Mouse (Mus musculus): ENCODE data around the gene Itgam.

Itgam gene

DNA sequence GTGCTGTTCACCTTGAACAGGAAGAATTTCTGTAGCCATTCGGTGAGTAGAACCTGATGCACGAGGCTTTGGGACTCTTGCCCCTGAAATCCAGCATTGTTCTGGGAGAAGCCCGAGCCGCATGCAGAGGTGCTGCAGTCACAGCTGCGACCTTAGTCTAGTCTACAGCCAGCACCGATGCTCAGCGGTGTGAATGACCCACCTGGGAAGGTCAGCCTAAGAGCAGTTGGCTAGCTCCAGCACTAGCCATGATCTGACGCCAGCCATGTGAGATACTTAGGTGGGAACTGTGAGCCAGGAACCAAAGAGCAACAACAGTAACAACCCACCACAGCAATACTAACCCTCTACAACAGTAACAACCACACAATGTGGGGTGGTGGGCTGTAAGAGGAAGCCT, 4.6 kb upstream of the Itgam start:
- no peak for DNase-seq

DNA sequence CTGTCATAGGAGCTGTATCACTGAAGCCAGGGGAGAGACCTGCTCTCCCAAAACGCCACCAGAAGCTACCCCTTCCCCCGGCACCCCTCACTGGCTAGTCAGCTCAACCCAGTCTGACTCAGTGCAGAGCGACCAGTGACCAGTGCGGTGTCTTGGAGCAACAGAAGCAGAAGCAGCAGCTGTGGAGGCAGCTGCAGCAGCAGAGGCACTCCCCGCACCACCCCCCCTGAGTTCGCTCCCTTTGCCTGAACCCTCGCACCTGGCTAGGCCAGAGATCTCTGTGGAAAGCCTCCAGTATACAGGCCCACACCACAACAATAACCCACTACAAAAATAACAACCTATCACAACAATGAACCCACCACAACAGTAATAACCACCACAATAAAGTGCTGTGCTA, 3.9 kb upstream of the Itgam start:
- no peak for DNase-seq

DNA sequence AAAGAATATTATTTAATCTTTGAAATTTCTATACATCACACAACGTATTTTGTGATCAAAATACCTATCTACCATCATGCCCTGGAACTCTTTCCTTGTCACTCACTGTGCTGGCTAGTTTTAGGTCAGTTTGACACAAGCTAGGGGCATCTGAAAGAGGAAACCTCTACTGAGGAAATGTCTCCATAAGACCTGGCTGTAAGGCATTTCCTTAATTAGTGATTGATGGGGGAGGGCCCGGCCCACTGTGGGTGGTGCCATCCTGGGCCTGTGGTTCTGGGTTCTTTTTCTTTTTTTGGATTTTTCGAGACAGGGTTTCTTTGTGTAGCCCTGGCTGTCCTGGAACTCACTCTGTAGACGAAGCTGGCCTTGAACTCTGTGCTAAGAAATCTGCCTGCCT, 3.3 kb upstream of the Itgam start:
- DNase-seq = no peak

DNA sequence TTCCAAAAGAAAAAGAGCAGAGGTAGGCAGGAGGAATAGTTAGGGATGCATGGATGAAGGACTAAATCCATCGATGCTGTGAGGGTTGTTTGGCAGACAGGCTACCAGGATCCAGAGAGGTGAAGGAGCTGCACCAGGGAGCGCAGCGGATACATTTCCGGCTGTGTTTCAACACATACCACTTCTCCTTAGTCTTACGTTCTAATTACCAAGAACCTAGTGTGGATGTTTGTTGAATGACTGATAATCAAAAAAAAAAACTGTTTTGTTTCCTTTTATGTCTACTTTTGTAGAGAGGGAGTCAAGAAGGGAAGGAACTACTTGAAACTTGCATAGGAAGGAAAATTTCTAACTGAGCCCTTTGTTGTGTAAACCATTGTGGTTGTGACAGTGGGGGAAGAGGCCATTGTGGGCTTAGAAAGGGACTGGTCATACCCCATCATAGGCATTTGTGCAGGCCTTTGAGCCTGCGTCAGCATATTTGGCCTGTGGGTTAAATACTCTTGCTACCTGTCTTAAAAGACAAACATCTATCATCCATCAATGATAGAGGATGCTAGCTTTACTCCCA, 856 bp downstream of the Itgam start:
- no peak for DNase-seq

DNA sequence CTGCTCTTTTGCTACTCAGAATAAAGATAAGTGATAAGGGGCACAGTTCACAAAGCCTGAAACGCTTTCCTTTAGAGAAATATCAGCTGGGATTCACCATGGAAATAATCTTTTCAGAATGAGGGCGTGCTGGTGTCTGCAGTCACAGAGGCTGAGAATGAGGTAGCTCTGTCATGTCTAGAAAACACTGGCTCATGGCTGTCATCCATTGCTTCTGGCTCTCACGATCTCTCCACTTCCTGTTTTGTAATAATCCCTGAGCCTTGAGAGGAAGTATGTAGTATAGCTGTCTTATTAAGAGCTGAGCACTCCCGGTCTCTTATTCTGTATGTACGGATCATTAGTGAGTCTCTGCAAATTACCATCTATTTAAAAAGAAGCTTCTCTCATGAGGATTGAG, 3.1 kb downstream of the Itgam start:
- DNase-seq = no peak

DNA sequence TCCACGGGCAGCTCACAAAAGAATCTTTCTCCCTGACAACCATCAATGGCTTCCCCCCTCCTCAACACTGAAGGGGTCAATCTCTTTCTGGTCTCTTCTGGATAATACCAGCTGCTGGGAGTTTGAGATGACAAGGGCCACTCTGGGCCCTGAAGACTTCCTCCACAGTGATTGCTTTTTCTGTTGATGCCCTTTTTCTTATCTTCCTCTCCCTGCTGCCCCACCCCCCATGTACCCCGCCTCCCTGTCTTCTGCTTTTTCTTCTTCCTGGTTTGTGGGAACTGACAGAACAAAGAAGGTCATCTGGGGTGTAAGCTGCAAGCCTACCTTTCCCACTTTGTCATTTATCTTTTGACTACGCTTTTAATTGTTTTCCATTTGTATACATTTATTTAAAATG, 5.4 kb downstream of the Itgam start:
- no peak for DNase-seq

DNA sequence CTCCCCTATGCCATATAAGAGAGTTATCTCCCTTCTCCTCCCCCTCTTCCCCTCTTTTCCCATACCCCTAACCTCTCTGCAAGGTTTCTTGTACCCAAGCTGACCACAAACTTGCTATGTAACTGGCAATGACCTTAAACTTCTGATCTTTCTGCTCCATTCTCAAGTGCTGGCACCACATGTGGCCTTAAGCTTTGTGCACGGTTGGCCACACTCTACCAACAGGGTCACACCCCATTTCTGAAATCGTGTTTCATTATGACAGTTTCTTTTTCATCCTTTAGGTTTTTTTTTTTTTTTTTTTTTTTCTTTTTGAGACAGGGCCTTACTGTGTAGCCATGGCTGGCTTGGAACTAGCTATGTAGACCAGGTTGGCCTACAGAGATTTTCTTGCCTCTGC, 7.4 kb downstream of the Itgam start:
- DNase-seq = no peak

DNA sequence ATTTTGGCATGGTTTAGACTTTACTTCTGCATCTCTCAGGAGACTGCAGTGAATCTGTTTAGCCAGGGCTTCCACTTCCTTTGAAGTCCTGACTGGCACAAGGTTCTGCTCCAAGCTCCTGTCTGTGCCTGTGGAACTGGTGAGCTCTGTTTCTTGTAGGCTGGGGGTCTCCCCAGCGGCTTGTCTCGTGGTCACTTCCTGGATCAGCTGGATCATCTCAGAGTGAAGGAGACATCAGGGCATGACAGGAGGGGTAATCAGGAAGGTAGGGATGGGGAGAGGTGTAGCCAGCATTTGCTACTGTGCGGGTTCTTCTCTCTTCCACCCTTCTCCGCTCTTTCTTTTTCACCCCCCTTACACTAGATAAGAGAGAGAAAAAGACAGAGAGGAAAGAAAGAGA, 9.4 kb downstream of the Itgam start:
- DNase-seq = no peak

DNA sequence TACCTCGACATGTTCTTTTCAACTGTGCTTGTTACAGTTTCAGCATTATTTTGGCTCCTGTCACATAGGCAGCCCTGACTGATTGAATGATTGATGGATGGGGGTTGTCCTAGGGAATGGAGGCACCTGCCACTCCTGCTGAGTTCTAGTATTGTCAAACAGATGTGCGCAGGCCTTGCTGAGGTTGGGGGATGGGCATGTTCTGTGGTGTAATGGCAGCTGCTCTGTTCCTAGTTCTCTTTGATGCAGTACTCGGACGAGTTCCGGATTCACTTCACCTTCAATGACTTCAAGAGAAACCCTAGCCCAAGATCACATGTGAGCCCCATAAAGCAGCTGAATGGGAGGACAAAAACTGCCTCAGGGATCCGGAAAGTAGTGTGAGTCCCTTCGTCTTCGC, 17.6 kb downstream of the Itgam start:
- no peak for DNase-seq

DNA sequence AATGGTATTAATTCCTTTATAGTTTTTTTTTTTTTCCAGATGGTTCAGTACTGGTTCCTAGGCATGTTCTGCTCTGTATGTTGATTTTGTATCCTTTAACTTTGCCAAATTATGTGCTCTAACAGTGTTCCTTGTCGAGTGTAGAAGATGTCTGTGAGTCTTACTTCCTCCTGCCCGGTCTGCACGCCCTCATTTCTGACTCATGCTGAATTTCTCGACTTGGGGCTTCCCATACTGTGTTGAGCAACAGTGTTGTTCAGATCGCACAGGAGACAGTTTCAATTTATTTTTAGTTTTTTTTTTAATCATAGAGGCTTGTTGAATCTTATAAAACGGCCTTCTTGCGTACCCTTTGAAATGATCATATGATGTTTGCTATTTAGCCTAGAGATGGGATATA, 26.7 kb downstream of the Itgam start:
- DNase-seq = no peak

DNA sequence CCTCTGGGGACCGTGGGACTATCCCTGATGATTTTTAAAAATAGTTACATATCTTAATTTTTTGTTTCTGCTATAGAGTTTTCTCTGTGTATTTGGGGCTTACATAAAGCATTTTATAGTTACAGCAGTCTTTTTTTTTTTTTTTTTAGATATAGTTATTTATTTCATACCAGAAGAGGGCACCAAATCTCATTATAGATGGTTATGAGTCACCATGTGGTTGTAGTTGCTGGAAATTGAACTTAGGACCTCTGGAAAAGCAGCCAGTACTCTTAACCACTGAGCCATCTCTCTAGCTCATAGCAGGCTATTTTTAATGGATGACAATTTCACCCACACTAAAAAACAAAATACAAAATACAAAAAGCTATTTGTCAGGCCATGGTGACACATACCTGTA, 35.7 kb downstream of the Itgam start:
- no peak for DNase-seq

DNA sequence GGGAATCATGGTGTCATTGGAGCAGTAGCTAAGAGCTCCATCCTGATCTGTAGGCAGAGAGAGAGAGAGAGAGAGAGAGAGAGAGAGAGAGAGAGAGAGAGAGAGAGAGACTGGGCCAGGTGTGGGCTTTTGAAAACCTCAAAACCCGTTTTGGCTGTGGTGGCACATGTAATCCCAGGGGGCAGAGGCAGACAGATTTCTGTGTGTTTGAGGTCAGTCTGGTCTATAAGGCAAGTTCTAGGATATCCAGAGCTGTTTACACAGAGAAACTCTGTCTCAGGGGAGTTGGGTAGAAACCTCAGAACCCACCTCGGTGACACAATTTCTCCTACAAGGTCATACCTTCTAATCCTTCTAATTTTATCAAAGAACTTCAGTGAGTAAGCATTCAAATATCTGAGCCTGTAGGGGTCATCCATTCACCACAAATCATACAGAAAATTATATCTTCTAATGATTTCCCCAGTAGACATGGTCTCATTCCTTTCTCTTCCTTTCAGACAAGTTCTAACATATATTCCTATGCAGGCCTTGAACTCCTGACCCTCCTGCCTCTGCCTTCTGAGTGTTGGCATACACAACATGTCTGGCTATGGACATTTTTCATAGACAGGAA, 38.4 kb downstream of the Itgam start:
- no peak for DNase-seq

DNA sequence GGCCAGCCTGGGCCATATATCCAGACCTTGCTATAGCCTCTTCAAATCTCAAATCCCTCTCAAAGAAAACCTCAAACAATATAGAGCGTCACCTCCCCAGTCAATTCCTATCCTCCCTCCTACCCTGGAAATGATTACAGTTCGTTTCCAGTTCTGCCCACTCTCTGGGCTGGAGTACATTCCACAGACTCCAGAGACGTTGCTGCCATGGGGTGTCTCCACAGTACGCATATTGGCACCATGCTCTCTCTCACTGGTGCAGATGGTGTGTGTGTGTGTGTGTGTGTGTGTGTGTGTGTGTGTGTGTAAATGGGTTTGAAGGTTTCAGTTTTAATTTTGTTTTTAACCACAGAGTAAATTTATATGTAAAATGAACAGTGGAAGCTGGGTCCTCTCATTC, 42.8 kb downstream of the Itgam start:
- no peak for DNase-seq

DNA sequence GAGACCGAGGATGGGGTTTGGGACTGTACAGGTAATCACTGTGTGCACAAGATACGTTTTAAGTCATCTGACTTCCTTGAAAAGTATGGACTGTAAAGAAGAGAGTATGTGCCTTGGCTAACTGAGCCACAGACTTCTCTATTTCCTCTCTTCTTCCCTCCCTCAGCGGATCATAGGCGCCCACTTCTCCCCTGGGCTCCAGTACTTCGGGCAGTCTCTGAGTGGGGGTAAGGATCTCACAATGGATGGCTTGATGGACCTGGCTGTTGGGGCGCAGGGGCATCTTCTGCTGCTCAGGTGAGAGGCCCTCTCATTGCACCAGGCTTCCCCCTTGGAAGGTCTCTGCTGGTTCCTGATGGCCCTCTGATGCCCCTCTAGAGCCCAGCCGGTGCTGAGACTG, 45.0 kb downstream of the Itgam start:
- no peak for DNase-seq

DNA sequence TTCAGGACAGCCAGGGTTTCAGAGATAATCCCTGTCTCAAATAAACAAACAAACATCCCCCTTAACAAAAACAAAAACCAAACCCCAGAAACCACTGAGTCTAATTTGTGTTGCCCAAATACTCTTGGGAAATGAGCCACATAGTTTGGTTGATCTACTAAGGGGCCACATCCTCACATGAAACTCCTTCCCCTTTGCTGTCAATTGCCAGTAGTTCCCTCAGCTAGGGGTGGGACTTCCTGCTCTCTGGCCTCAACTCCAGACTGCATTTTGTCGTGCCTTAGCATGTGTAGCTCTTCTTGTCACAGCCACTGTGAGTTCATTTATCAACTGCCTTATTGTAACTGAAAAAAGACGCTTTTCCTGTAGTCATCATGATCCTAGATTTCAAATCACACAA, 47.9 kb downstream of the Itgam start:
- DNase-seq = no peak

DNA sequence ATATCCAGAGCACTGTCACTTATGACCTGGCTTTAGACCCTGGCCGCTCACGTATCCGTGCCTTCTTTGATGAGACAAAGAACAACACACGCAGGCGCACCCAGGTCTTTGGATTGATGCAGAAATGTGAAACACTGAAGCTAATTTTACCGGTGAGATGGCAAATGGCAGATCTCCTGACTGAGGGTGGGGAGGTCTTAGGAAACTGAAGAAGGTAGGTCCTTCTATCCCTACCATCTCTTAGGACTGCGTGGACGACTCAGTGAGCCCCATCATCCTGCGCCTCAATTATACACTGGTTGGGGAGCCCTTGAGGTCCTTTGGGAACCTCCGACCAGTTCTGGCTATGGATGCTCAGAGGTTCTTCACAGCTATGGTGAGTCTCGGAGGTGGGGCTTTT, 49.7 kb downstream of the Itgam start:
- no peak for DNase-seq

DNA sequence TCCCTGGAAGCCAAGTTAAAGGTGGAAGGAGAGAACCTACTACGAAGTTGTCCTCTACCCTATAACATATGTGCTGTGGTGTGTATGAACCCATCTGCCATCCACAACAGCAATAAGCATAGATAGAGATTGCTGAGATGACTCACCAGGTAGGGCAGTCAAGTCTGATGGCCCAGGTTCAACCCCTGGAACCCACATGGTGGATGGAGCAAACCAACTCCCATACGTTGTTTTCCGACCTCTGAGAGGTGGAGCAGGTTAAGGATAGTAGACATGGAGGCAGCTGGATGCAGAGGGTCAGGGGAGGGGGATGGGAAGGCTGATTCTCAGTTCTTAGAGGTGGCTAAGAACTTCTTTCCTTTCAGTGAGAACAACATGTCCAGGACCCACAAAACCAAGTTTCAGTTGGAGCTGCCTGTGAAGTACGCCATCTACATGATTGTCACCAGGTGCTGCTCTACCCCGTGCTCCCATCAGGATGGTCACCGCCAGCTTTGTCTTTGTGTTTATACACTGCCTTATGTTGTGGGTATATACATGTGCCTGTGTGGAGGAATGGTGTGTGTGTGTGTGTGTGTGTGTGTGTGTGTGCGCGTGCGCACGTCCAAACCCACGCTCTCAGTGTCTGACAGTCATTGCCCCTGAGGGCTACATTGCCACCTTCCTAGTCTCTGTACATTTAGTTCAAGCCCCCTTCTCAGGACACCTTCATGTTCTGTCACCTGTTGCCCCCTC, 52.1 kb downstream of the Itgam start:
- no peak for DNase-seq

DNA sequence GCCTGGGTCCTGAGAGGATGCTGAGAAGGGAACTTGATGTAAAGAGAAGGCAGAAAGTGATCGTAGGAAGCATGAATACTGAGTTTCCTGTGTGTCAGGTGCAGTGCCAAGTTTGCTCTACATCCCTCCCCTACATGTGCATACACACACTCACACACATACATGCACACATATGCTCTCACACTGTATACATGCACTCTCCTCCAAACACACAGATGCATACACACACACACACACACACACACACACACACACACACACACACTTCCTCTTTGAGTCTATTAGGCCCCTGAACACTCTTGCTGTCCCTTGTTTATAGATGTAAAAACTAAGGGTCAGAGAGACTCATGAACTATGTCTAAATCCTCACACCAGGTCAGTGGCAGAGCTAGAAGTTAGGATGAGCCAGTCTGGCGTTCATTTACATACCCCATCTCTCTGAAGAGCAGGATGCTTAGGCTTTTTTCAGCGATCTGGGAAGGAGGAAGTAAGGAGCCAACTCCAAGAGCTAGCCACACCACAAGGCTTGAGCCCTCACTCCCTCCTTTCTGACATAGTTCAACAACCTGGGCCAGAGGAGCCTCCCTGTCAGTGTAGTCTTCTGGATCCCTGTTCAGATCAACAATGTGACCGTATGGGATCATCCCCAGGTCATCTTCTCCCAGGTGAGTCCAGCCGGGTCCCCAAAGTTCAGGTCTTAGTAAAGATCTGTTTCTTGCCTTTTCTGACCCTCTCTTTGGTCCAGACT, 52.9 kb downstream of the Itgam start:
- no peak for DNase-seq

DNA sequence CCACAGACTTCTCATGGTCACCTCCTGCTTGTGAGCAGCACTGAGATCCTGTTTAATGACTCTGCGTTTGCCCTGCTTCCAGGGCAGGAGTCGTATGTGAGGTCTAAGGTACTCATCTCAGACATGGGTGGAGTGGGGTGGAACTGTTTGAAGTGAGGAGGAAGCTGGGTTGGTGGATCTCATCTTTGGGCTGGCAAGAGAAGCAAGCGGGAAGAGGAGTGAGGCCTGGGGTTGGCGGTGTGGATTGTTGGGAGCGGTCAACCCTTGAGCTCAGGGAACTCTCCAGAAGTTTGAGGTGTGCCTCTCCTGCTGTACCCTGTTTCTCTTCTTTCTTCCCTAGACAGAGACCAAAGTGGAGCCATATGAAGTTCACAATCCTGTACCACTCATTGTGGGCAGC, 54.0 kb downstream of the Itgam start:
- DNase-seq = no peak

DNA sequence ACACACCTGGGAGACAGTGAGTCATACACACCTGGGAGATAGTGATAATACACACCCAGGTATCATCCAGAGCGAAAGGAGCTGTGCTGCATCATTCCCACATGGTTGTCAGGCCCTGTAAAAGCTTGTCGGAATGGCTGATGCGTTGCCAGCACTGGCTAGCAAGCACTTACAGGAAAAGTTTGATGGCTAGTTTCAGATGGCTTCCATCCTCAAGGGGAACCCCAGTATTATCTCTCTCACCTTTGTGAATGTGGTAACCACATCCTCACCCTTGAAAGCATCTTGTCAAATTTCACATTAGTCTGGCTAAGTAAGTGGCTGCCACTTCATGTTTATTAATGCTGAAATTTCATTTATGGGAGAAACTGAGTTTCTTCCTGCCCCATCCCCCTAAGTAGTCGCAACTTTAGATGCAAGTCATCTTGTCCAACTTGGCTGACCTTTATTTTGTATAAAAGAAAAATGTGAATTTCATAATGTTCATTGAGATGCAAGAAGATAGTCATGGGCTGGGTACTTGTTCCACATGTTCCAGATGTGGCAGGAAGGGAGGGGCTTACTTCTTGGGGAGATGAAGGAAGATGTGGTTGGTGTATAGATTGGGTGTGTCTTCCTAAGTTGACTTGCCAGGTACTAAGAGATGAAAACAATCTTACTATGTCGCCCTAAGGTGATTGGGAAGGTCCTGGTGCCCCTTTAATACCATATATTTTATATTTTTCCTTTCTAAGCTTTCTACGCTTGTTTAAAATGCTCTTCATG, 57.5 kb downstream of the Itgam start:
- no peak for DNase-seq

DNA sequence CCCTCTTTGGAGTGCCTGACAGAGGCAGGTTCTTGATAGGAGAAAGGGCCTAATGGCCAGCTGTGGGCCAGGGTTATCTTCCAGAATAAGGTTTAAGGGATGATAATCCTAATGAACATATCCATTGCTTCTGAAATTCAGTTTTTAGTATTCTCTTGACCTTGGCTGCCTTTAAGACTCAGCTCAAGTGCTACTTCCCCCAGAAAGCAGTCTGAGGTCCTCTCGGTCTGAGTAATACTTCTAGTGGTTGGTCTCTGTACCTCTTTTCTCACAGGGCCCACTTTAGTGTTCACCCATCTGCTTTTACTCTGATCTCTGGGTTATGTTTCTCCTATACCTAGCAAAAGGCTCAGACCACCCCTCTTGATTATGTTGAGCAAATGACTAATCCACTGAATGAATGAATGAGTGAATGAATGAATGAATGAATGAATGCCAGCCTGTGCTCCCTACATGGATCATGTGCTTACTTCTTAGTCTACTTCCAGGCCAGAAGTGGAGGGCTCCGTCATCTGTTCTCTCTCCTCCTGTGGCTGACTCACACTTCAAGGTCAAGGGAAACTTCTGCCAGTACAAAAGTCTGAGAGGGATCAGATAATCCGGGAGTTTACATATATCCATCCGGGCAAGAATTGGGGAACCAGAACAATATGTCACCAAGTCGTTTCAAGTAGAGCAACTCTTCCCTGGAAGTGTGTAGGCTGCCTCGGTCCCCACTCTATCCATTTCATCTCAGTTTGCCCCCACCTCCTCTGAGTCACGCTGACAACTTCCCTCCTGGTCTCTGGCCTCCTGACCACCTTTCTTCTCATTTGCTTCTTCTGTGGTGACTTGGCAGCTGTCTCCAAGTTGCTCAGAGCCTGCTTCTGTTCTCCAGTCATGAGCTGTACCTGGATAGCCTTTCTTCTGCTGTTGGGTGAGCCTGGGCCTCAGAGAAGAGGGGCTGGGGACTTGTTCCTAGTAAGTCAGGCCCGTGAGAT, 66.6 kb downstream of the Itgam start, which contains the start of gene Itgax:
Gene Itgax, plus strand, starts transcription at position 807 of the 980 bp plus-strand sequence.
- no peak for DNase-seq

DNA sequence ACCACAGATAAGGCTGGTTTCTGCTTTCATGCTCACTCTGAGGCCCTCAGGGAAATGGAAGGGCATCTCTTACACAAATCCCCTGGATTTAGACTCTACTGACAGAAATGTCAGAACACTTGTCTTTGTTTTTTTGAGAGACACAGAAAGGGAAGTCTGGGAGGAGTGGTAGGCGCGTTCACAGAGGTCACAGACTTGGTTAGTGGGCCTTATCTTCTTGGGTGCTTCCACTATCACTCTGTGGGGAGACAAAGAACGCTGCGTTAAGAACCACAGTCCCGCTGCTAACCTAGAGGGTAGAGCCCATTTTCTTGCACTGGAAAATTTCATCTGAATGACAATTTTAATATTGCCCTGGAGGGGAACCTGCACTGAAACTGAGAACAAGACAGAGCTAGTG, 69.7 kb downstream of the Itgam start:
- no peak for DNase-seq
